Mouse (Mus musculus) CH12.LX (cell line): ENCODE measurements at regions not wholly inside any gene's neighbourhood (a gene's known extent, or its start where the extent isn't known, plus 50 kb on each side); places are given as distances from the start of the nearest gene placed in this dataset.

ENCODE experiments used
- DNase-seq: peaks from one replicate; pipeline ENCODE4 v3.0.0-alpha.2; 2013; ENCODE audit errors: extremely low read depth
- H3K27ac ChIP-seq: 2 replicates; pipeline ENCODE4 v1.5.1; 2012; ENCODE audit warnings: low read depth, mild to moderate bottlenecking, control low read depth, moderate library complexity; ENCODE audit not compliant: insufficient read depth
- H3K27me3 ChIP-seq: replicated peaks from 2 replicates; pipeline ENCODE3; 2012; ENCODE audit warnings: inconsistent platforms
- H3K36me3 ChIP-seq, 2 experiments: replicated peaks in 1 of 2; 2 replicates each; pipeline versions ENCODE3 to v1.6.1; 2012; ENCODE audit warnings: inconsistent platforms in 1 of 2, low read length in 1 of 2, mild to moderate bottlenecking in 1 of 2, mixed read lengths in 1 of 2, moderate library complexity in 1 of 2; ENCODE audit not compliant: control insufficient read depth in 1 of 2, insufficient read depth in 1 of 2
- H3K4me1 ChIP-seq, 2 experiments: 2 replicates each; pipeline ENCODE4 v1.6.1; 2012; ENCODE audit warnings: inconsistent platforms in 1 of 2, moderate library complexity in 1 of 2; ENCODE audit not compliant: insufficient read depth in 2 of 2, control insufficient read depth in 1 of 2
- H3K4me2 ChIP-seq: 2 replicates; pipeline ENCODE4 v1.6.1; 2012; ENCODE audit warnings: low read depth, mild to moderate bottlenecking, control low read depth; ENCODE audit not compliant: poor library complexity, insufficient read depth, severe bottlenecking
- H3K4me3 ChIP-seq, 3 experiments: fragments of 150-350 bp in 1 of 3; sonication (generic) in 1 of 3; replicated peaks in 1 of 3; 2 replicates each; pipeline versions ENCODE3 to v1.5.1; 2011 to 2012; ENCODE audit warnings: low read depth in 2 of 3, low read length in 2 of 3, mild to moderate bottlenecking in 2 of 3, moderate library complexity in 2 of 3, control low read depth in 1 of 3, improper control_type of control experiment in 1 of 3, inconsistent platforms in 1 of 3, mixed read lengths in 1 of 3; ENCODE audit not compliant: poor library complexity in 1 of 3
- H3K79me2 ChIP-seq: replicated peaks from 2 replicates; pipeline ENCODE4 v1.6.1; 2012; ENCODE audit warnings: mild to moderate bottlenecking, moderate library complexity; ENCODE audit not compliant: control insufficient read depth, poor library complexity, insufficient read depth, severe bottlenecking; ENCODE audit errors: extremely low read depth
- H3K9ac ChIP-seq: 2 replicates; pipeline ENCODE4 v1.6.1; 2012; ENCODE audit warnings: low read depth, mild to moderate bottlenecking, control low read depth, moderate library complexity; ENCODE audit not compliant: insufficient read depth
- H3K9me3 ChIP-seq: replicated peaks from 2 replicates; pipeline ENCODE3; 2012; ENCODE audit warnings: low read length, inconsistent platforms, mixed read lengths
- CHD1 ChIP-seq: IDR thresholded peaks from 2 replicates; pipeline ENCODE4 v1.6.1; 2012; ENCODE audit warnings: low read depth, low read length, improper control_type of control experiment, inconsistent platforms
- CHD2 ChIP-seq: IDR thresholded peaks from 2 replicates; pipeline ENCODE4 v1.6.1; 2011; ENCODE audit warnings: low read length, improper control_type of control experiment
- CTCF ChIP-seq, 2 experiments: IDR thresholded peaks in 1 of 2; conservative IDR thresholded peaks in 1 of 2; 2 replicates each; pipeline ENCODE4 v1.5.1; 2011 to 2012; ENCODE audit warnings: low read depth in 2 of 2, low read length in 2 of 2, improper control_type of control experiment in 1 of 2, inconsistent platforms in 1 of 2, mild to moderate bottlenecking in 1 of 2, moderate library complexity in 1 of 2
- E2F4 ChIP-seq: IDR thresholded peaks from 2 replicates; pipeline ENCODE4 v1.6.1; 2011; ENCODE audit warnings: low read depth, low read length, improper control_type of control experiment; ENCODE audit not compliant: insufficient replicate concordance
- ELF1 ChIP-seq: IDR thresholded peaks from 2 replicates; pipeline ENCODE4 v1.6.1; 2014; ENCODE audit warnings: low read depth, mild to moderate bottlenecking, inconsistent platforms, low read length, improper control_type of control experiment
- KAT2A ChIP-seq: IDR thresholded peaks from 2 replicates; pipeline ENCODE4 v1.6.1; 2012; ENCODE audit warnings: low read length, improper control_type of control experiment, inconsistent platforms; ENCODE audit not compliant: insufficient replicate concordance
- MEF2A ChIP-seq: IDR thresholded peaks from 2 replicates; pipeline ENCODE4 v1.6.1; 2014; ENCODE audit warnings: low read depth, mild to moderate bottlenecking, inconsistent platforms, low read length, improper control_type of control experiment, borderline replicate concordance
- MXI1 ChIP-seq: IDR thresholded peaks from 2 replicates; pipeline ENCODE4 v1.6.1; 2011; ENCODE audit warnings: mild to moderate bottlenecking, low read depth, low read length, improper control_type of control experiment
- NRF1 ChIP-seq: IDR thresholded peaks from 2 replicates; pipeline ENCODE4 v1.6.1; 2014; ENCODE audit warnings: low read depth, mild to moderate bottlenecking, inconsistent platforms, low read length, improper control_type of control experiment, moderate library complexity
- POLR2A ChIP-seq: IDR thresholded peaks from 2 replicates; pipeline ENCODE4 v1.6.1; 2011; ENCODE audit warnings: low read depth, mild to moderate bottlenecking, improper control_type of control experiment, low read length
- POLR2AphosphoS2 ChIP-seq: IDR thresholded peaks from 2 replicates; pipeline ENCODE4 v1.6.1; 2011; ENCODE audit warnings: low read depth, low read length, improper control_type of control experiment
- RAD21 ChIP-seq: IDR thresholded peaks from 2 replicates; pipeline ENCODE4 v1.6.1; 2011; ENCODE audit warnings: low read depth, mild to moderate bottlenecking, low read length, improper control_type of control experiment, moderate library complexity
- SIN3A ChIP-seq: IDR thresholded peaks from 2 replicates; pipeline ENCODE4 v1.6.1; 2012; ENCODE audit warnings: low read length, improper control_type of control experiment, inconsistent platforms
- SMC3 ChIP-seq: IDR thresholded peaks from 2 replicates; pipeline ENCODE4 v1.6.1; 2011; ENCODE audit warnings: low read depth, low read length, improper control_type of control experiment
- TBP ChIP-seq: conservative IDR thresholded peaks from 2 replicates; pipeline ENCODE4 v1.6.1; 2011; ENCODE audit warnings: low read depth, low read length, improper control_type of control experiment
- ZKSCAN1 ChIP-seq: IDR thresholded peaks from 2 replicates; pipeline ENCODE4 v1.6.1; 2012; ENCODE audit warnings: low read depth, inconsistent platforms, low read length, improper control_type of control experiment, borderline replicate concordance
- dilution Hi-C: fragments of 300-500 bp; cut with MboI; formaldehyde crosslinking; loops from 2 replicates; pipeline ENCODE4 v1.14.3; 2020; ENCODE audit warnings: low sequenced_read_pairs; ENCODE audit not compliant: extremely low pct_unique_long_range_greater_than_20kb, extremely low pct_ligation_motif_present
- in situ Hi-C: fragments of 300-500 bp; cut with MboI; formaldehyde crosslinking; loops from 3 replicates; pipeline ENCODE4 v1.14.3; 2019; ENCODE audit warnings: low sequenced_read_pairs, low pct_ligation_motif_present, low pct_unique_long_range_greater_than_20kb, mixed read lengths

DNA sequence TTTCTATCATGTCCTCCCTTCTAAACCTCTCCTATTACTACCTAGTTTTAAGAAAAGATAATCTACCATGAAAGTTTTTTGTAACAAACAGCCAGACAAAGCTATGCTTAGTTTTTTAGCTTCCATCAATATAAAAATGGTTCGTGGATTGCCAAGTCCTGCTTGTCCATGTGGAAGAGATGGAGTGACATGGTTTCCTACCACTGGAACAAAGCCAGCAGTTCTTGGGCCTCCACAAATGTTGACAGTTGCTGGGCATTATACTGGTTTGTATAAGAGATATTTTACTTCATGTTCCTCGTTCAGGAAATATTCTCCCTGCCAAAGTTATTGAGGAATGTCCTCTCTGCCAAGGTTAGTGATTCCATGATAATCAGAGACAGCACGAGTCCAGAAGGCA is 515.5 kb downstream of the Sema5a start:
- Histone ChIP-seq H3K9me3 (no peaks in the 10 kb centered on the region), H3K79me2 (no peaks in the 10 kb centered on the region), H3K27ac (no peak overlapping the region), H3K4me3 (no peak overlapping the region), H3K4me1 (no peaks in the 10 kb centered on the region), H3K36me3 (no peaks in the 10 kb centered on the region), H3K4me2 (no peak overlapping the region), H3K9ac (no peak overlapping the region), H3K27me3 (no peaks in the 10 kb centered on the region)
- DNase-seq = no peak
- in situ Hi-C loops = no loop called here
- dilution Hi-C loops = no loop called here
- TF ChIP-seq POLR2A (no peak), SIN3A (no peak), CHD2 (no peak), RAD21 (no peak), MEF2A (no peak), MXI1 (no peak), POLR2AphosphoS2 (no peak), E2F4 (no peak), TBP (no peak), ELF1 (no peak), KAT2A (no peak), NRF1 (no peak), ZKSCAN1 (no peak)

DNA sequence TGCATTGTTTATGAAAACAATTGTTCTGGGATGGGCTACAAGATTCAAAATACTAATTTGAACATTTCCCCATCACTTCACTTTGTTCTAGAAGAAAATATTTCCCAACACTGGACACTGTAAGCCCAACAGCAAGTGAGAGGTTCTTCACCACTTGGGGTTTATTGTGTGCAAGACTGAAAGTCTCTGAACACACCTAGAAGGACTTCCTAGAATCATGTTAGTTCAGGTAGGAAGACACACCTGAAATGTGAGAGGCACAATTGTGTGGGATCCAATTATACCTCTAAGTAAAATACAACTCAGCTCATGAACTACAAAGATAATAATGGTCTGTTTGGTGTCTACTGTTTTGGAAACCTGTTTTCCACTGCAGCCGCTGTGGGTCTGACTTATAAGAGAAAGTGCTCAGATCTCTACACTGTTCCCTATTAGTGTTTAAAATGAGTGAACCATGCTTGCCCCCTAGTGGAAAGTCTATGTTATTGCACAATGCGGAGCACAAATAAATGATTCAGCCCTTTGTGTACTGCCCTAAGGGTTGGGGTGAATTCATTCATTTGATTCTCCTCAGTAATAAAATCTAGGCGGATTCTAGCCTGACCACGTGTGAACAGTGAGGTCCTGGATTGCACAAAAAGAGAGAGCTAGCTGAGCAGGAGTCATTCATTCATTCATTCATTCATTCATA is 521.5 kb downstream of the Sema5a start:
- in situ Hi-C loops (no loop called here), dilution Hi-C loops (no loop called here)
- DNase-seq = peak; percentile 67
- Histone ChIP-seq H3K79me2 (no peaks in the 10 kb centered on the region), H3K27ac (no peak overlapping the region), H3K4me2 (no peak overlapping the region), H3K4me1 (0 out of 4 replicates have a peak, but pooled peaks cover 0 to 5% of the 10 kb centered on the region in 2 experiments), H3K36me3 (no peaks in the 10 kb centered on the region), H3K9me3 (no peaks in the 10 kb centered on the region), H3K27me3 (no peaks in the 10 kb centered on the region), H3K4me3 (no peak overlapping the region), H3K9ac (no peak overlapping the region)
- TF ChIP-seq CHD1 = no peak
- peak; percentile 73 to 98 for TF ChIP-seq CTCF (conservative IDR thresholded peaks at IDR 0.05 in 1 of 2, IDR thresholded peaks at IDR 0.05 in 1 of 2; ENCODE audit: low read depth in 2 of 2, low read length in 2 of 2)
- TF ChIP-seq SMC3 = peak; percentile 47
- TF ChIP-seq RAD21 = peak; percentile 77
